In genomic region chr11:69695361-69696181, GRCm38 (mm10) we compare ENCODE assay signal across 8 mouse cellular contexts. TPM values are rescaled to one million over a fixed set of nuclear protein-coding genes. Genes with fewer than 3 reads are reported as not detected.
A peak's percentile ranks its signal among the peaks of the same experiment; 100 is the strongest.
DNase-seq lines count a peak whose midpoint lies in the region; ATAC-seq lines count a peak whose summit lies in the region.

Gene Tnfsf12 (minus strand): TSS chr11:69695849.
Gene Tnfsfm13 (minus strand): TSS chr11:69696098.

- H3K27ac ChIP-seq in forebrain, embryonic 16.5 days (ENCODE audit: low read length): no peak within 1 kb of the TSS
- H3K27ac ChIP-seq in limb, embryonic 10.5 days: peak within 1 kb of the TSS; percentile 90

- H3K4me3 ChIP-seq in forebrain, embryonic 16.5 days (replicated peaks; ENCODE audit: low read length): peak within 1 kb of the TSS; percentile 44
- peak within 1 kb of the TSS; percentile 69 for H3K4me3 ChIP-seq in limb, embryonic 10.5 days

- no peaks in the 10 kb centered on the region for H3K9me3 ChIP-seq in forebrain, embryonic 16.5 days (ENCODE audit: control insufficient read depth, low read length)
- no peaks in the 10 kb centered on the region for H3K9me3 ChIP-seq in limb, embryonic 10.5 days (replicated peaks)

- DNase-seq in cerebellum, postnatal 4 days (ENCODE audit: low spot score in 2 of 2): no peak
- DNase-seq in cerebellum, adult 11-12 months: peak; percentile 77
- DNase-seq in heart, postnatal 4 days: peak; percentile 82
- DNase-seq in limb, embryonic 10.5 days (ENCODE audit: low spot score): peak; percentile 79
- peak; percentile 36 to 63 for DNase-seq in right cerebral cortex, adult 2 months (ENCODE audit: low spot score in 2 of 2)

- H3K9ac ChIP-seq in forebrain, embryonic 16.5 days (replicated peaks; ENCODE audit: low read depth, low read length): peak within 1 kb of the TSS; percentile 68

- H3K27me3 ChIP-seq in forebrain, embryonic 16.5 days (replicated peaks; ENCODE audit: control insufficient read depth, insufficient read depth, low read length): no peaks in the 10 kb centered on the region
- H3K27me3 ChIP-seq in limb, embryonic 10.5 days (ENCODE audit: low read depth, poor library complexity, severe bottlenecking): no peaks in the 10 kb centered on the region; the same call in 1 of the 2 replicates

- peak; percentile 45; the same call in 1 of the 2 replicates for ATAC-seq in cerebellum, adult (ENCODE audit: insufficient number of reproducible peaks, low FRiP score, low TSS enrichment)
- ATAC-seq in forebrain, embryonic 16.5 days: peak; percentile 20; the same call in 1 of the 2 replicates
- peak; percentile 86 for ATAC-seq in megakaryocyte progenitor cell, adult 5-6 weeks (replicated peaks; ENCODE audit: poor library complexity)

- H3K4me1 ChIP-seq in forebrain, embryonic 16.5 days (replicated peaks; ENCODE audit: control insufficient read depth, insufficient read depth, low read length): peaks cover 11% of the 10 kb centered on the region
- H3K4me1 ChIP-seq in limb, embryonic 10.5 days: peaks cover 22% of the 10 kb centered on the region

- no peaks in the 10 kb centered on the region for H3K36me3 ChIP-seq in forebrain, embryonic 16.5 days (ENCODE audit: control insufficient read depth, insufficient read depth)
- no peaks in the 10 kb centered on the region for H3K36me3 ChIP-seq in limb, embryonic 10.5 days

- WGBS in forebrain, embryonic 16.5 days: 2% methylated on average over 41 of the region's 41 CpGs
- 2% methylated on average over 41 of the region's 41 CpGs for WGBS in limb, embryonic 10.5 days

- H3K4me2 ChIP-seq in forebrain, embryonic 16.5 days (ENCODE audit: low read length): peak within 1 kb of the TSS; percentile 90

RNA-seq across cellular contexts. Expression of gene Tnfsf12, which starts in this region (rescaled TPM):
- polyA plus RNA-seq in forebrain, embryonic 16.5 days (2015; fragmentation: Nextera tagmentation; extraction: Ambion mirVana): 1.1 and 1.2 TPM in 2 replicates
- 10 to 100 TPM; 13.7 to 16.4 TPM for total RNA-seq in heart, postnatal 4 days (2021)
- 3.0 and 4.2 TPM in 2 replicates for polyA plus RNA-seq in limb, embryonic 10.5 days (2016; fragmentation: Nextera tagmentation; extraction: Ambion mirVana)
- 0.88 and 2.0 TPM in 2 replicates for total RNA-seq in megakaryocyte progenitor cell, adult 5-6 weeks (2015)
- 0.75 and 1.0 TPM in 2 replicates for total RNA-seq in megakaryocyte progenitor cell, adult 5-6 weeks (2017)

RNA-seq across cellular contexts. Expression of gene Tnfsfm13, which starts in this region (rescaled TPM):
- 0.81 and 1.2 TPM in 2 replicates for polyA plus RNA-seq in forebrain, embryonic 16.5 days (2015; fragmentation: Nextera tagmentation; extraction: Ambion mirVana)
- 1 to 10 TPM; 1.9 to 3.0 TPM for total RNA-seq in heart, postnatal 4 days (2021)
- polyA plus RNA-seq in limb, embryonic 10.5 days (2016; fragmentation: Nextera tagmentation; extraction: Ambion mirVana): 0.53 and 0.73 TPM in 2 replicates
- 7.5 and 9.4 TPM in 2 replicates for total RNA-seq in megakaryocyte progenitor cell, adult 5-6 weeks (2015)
- total RNA-seq in megakaryocyte progenitor cell, adult 5-6 weeks (2017): 6.1 and 7.9 TPM in 2 replicates

Comparison
In these comparisons a context has a peak if more than half of its experiments do, and no peak if none do; other contexts are left out.
1. RNA of gene Tnfsf12 (total RNA-seq): 13.7 to 16.4 TPM in heart, postnatal 4 days; 0.75 to 2.0 TPM in megakaryocyte progenitor cell, adult 5-6 weeks; every median in the first group is over 4 times any median in the second.
2. DNase-seq: peak in cerebellum, adult 11-12 months (single experiment), heart, postnatal 4 days (single experiment), limb, embryonic 10.5 days (single experiment) and right cerebral cortex, adult 2 months (2 of 2); none in cerebellum, postnatal 4 days (0 of 2).
3. ATAC-seq: peak in every context shown above with its lines; median percentile 86 in megakaryocyte progenitor cell, adult 5-6 weeks; 45 in cerebellum, adult; 20 in forebrain, embryonic 16.5 days.